Mouse (Mus musculus) layer of hippocampus, adult 18-20 months (tissue): ENCODE data around the gene Dse. TPM values are rescaled to one million over a fixed set of nuclear protein-coding genes. Genes with fewer than 3 reads are reported as not detected.

Experiments
- DNase-seq, 2 experiments: peaks; one replicate each; pipeline ENCODE4 v3.0.0; 2022; ENCODE audit warnings: low spot score in 2 of 2
- total RNA-seq, 2 experiments: library from RNA; stranded (reverse); gene quantifications; 2 replicates each; pipeline ENCODE4 v1.2.3; 2021

The Dse gene
- total RNA-seq, 2 experiments from 2014 or later, result 4.9 to 5.6 TPM

GRCm38 (mm10) chr10:34200689-34201088 is 6.8 kb downstream of the Dse start:
- DNase-seq, result no peak

- no peak for DNase-seq
Observed at GRCm38 (mm10) chr10:34198574-34198973, 8.9 kb downstream of the Dse start.

- DNase-seq, result no peak
Observed at GRCm38 (mm10) chr10:34198061-34198460, 9.5 kb downstream of the Dse start.

- no peak for DNase-seq
Observed at GRCm38 (mm10) chr10:34197269-34197668, 10.2 kb downstream of the Dse start.

- DNase-seq, result no peak
Observed at GRCm38 (mm10) chr10:34194957-34195356, 12.6 kb downstream of the Dse start.

GRCm38 (mm10) chr10:34194503-34194902 is 13.0 kb downstream of the Dse start:
- no peak for DNase-seq

GRCm38 (mm10) chr10:34186571-34187260 is 20.8 kb downstream of the Dse start:
- DNase-seq, result peak in 1 of 2 experiments; percentile 24

- DNase-seq, result no peak
Observed at GRCm38 (mm10) chr10:34185556-34185955, 22.0 kb downstream of the Dse start.

GRCm38 (mm10) chr10:34184956-34185355 is 22.6 kb downstream of the Dse start:
- DNase-seq, result no peak

- peak in 1 of 2 experiments; percentile 39 for DNase-seq
Observed at GRCm38 (mm10) chr10:34183731-34184130, 23.8 kb downstream of the Dse start.

- no peak for DNase-seq
Observed at GRCm38 (mm10) chr10:34175870-34176606, 31.5 kb downstream of the Dse start.

- DNase-seq, result no peak
Observed at GRCm38 (mm10) chr10:34172663-34173282, 34.7 kb downstream of the Dse start.

GRCm38 (mm10) chr10:34171660-34172059 is 35.9 kb downstream of the Dse start:
- DNase-seq, result no peak

GRCm38 (mm10) chr10:34171191-34171590 is 36.3 kb downstream of the Dse start:
- DNase-seq, result no peak

- no peak for DNase-seq
Observed at GRCm38 (mm10) chr10:34166971-34167370, 40.5 kb downstream of the Dse start.

- DNase-seq, result no peak
Observed at GRCm38 (mm10) chr10:34155796-34156554, 51.5 kb downstream of the Dse start.

GRCm38 (mm10) chr10:34151827-34152226 is 55.7 kb downstream of the Dse start:
- peak in 1 of 2 experiments; percentile 19 for DNase-seq

GRCm38 (mm10) chr10:34150454-34150853 is 57.1 kb downstream of the Dse start:
- DNase-seq, result no peak

- no peak for DNase-seq
Observed at GRCm38 (mm10) chr10:34149772-34150171, 57.7 kb downstream of the Dse start.

- DNase-seq, result no peak
Observed at GRCm38 (mm10) chr10:34141693-34142092, 65.8 kb downstream of the Dse start.

GRCm38 (mm10) chr10:34139768-34140167 is 67.7 kb downstream of the Dse start:
- DNase-seq, result no peak
